In genomic region chr4:33924234-33924888, GRCm38 (mm10) we compare ENCODE assay signal across 7 mouse cellular contexts. TPM values are rescaled to one million over a fixed set of nuclear protein-coding genes. Genes with fewer than 3 reads are reported as not detected.
DNase-seq lines count a peak whose midpoint lies in the region; ATAC-seq lines count a peak whose summit lies in the region.

TSS of gene Cnr1 (plus strand) at chr4:33924593.

- DNase-seq in adrenal gland, postnatal 14 days = peak; percentile 92
- peak; percentile 81 for DNase-seq in embryo, embryonic 10.5 days (ENCODE audit: low spot score)
- DNase-seq in gastrocnemius, postnatal 25 days = peak; percentile 62
- peak; percentile 54 to 62 for DNase-seq in left cerebral cortex, adult 8-10 months (ENCODE audit: low spot score in 2 of 2)
- DNase-seq in lung, postnatal 4 days = peak; percentile 77 to 86
- DNase-seq in right cerebral cortex, postnatal 14 days = peak; percentile 68

- ATAC-seq in inflammation-experienced regulatory T-cells, adult 6 months = peak; percentile 21

RNA-seq across cellular contexts. Expression of gene Cnr1, which starts in this region (rescaled TPM):
- 27.6 and 30.8 TPM in 2 replicates for total RNA-seq in adrenal gland, postnatal 14 days (2021)
- total RNA-seq in gastrocnemius, postnatal 25 days (2021) = 1 to 10 TPM in 1 of 2 experiments, under 1 TPM in 1; 0.88 to 1.0 TPM
- not detected for polyA plus RNA-seq in inflammation-experienced regulatory T-cells, adult 6 months (2017; shearing (Covaris generic))
- total RNA-seq in left cerebral cortex, adult 8-10 months (2022) = 100 to 1,000 TPM; 111 to 140 (median 121) TPM

Comparison
In these comparisons a context has a peak if more than half of its experiments do, and no peak if none do; other contexts are left out.
1. Peak in every context shown above with its lines: DNase-seq and ATAC-seq.
2. RNA of gene Cnr1 (total RNA-seq): 111 to 140 TPM in left cerebral cortex, adult 8-10 months and 27.6 to 30.8 TPM in adrenal gland, postnatal 14 days; 0.88 to 1.0 TPM in gastrocnemius, postnatal 25 days; every median in the first group is over 10 times any median in the second.
3. Peak in ATAC-seq in inflammation-experienced regulatory T-cells, adult 6 months; RNA of the gene not detected or under 1 TPM.